Mouse (Mus musculus): ENCODE measurements at regions not wholly inside any gene's neighbourhood (a gene's known extent, or its start where the extent isn't known, plus 50 kb on each side); places are given as distances from the start of the nearest gene placed in this dataset.

DNA sequence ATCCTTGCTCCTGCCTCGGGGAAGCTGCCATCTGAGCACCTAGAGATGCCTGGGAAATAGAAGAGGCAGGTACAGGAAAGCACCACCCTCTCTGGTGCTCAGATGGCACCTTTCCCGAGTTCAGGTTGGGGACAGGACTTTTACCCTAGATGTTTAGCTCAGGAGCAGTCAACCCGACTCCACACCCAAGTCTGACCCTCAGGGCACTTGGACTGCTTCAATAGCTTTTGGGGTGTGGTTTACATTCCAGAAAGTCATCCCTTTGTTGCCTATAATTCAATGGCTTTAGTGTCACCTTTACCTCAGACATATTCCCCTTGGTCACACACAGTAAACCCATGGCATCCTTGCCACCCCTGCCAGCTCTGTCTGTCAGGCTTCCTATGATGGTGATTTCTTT is 67.7 kb upstream of the Adgra1 start:
- H3K27ac ChIP-seq (ENCODE audit: control insufficient read depth, insufficient read depth, low read length), result no peak overlapping the region
- no peaks in the 10 kb centered on the region for H3K36me3 ChIP-seq (ENCODE audit: control insufficient read depth, insufficient read depth, low read length)
- TF ChIP-seq CTCF (IDR thresholded peaks at IDR 0.05; ENCODE audit: borderline replicate concordance, control insufficient read depth, extremely low read depth, insufficient read depth, low read length, poor library complexity), result no peak
- no peak for TF ChIP-seq POLR2A (IDR thresholded peaks at IDR 0.05; ENCODE audit: control insufficient read depth, extremely low read depth, insufficient read depth, low read length, poor library complexity)
- no peaks in the 10 kb centered on the region for H3K27me3 ChIP-seq (ENCODE audit: control insufficient read depth, insufficient read depth, low read length)
- DNase-seq, result no peak
- no peaks in the 10 kb centered on the region for H3K4me1 ChIP-seq (replicated peaks; ENCODE audit: control insufficient read depth, insufficient read depth, low read length)
- H3K4me3 ChIP-seq (ENCODE audit: control insufficient read depth, insufficient read depth, low read length), result no peak overlapping the region
- 67% methylated on average over 3 of the region's 3 CpGs for WGBS

DNA sequence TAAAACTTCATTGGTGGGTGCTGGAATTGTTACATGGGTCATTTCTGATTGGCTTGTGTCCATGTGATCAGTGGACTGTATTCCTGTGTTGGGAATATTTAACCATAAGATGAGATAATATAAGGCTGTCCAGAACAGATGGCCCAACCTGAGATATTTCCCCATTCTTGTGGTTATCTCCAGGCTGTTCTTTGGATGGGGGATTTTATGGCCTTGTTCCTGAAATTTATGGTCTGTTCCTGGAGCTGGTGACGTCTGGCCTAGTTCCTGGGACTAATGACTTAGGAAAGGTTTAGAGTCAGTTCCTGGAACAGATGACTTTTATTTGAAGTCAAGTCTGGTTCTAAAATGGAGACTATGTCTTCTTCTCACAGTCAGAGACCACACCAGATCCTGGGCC is 64.8 kb upstream of the Adgra1 start:
- Histone ChIP-seq H3K27ac (ENCODE audit: control insufficient read depth, insufficient read depth, low read length) (no peak overlapping the region), H3K27me3 (ENCODE audit: control insufficient read depth, insufficient read depth, low read length) (no peaks in the 10 kb centered on the region), H3K4me1 (replicated peaks; ENCODE audit: control insufficient read depth, insufficient read depth, low read length) (no peaks in the 10 kb centered on the region), H3K4me3 (ENCODE audit: control insufficient read depth, insufficient read depth, low read length) (no peak overlapping the region), H3K36me3 (ENCODE audit: control insufficient read depth, insufficient read depth, low read length) (no peaks in the 10 kb centered on the region)
- no peak for DNase-seq
- TF ChIP-seq POLR2A (IDR thresholded peaks at IDR 0.05; ENCODE audit: control insufficient read depth, extremely low read depth, insufficient read depth, low read length, poor library complexity), result no peak
- no peak for TF ChIP-seq CTCF (IDR thresholded peaks at IDR 0.05; ENCODE audit: borderline replicate concordance, control insufficient read depth, extremely low read depth, insufficient read depth, low read length, poor library complexity)
- WGBS, result 76% methylated on average over 1 of the region's 1 CpGs

DNA sequence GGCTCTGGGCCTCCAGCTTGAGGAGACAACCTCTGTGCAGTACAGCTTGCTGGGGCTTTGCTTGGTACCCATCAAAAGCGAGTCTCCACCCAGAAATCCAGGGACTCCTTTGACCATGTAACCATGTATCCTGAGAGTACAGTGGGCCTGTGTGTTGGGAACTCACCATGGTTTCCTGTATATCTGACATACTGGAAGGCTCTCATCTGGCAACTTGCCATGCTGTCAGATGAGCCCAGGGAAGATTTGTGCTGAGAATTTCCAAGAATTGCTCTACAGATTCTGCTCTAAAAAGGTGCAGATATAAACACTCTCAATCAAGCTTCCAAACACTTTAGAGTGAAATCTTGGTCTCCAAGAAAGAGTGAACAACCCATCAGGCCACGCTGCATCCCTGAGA is 56.7 kb upstream of the Adgra1 start:
- no peak for TF ChIP-seq POLR2A (IDR thresholded peaks at IDR 0.05; ENCODE audit: control insufficient read depth, extremely low read depth, insufficient read depth, low read length, poor library complexity)
- no peak for TF ChIP-seq CTCF (IDR thresholded peaks at IDR 0.05; ENCODE audit: borderline replicate concordance, control insufficient read depth, extremely low read depth, insufficient read depth, low read length, poor library complexity)
- Histone ChIP-seq H3K27ac (ENCODE audit: control insufficient read depth, insufficient read depth, low read length) (no peak overlapping the region), H3K36me3 (ENCODE audit: control insufficient read depth, insufficient read depth, low read length) (no peaks in the 10 kb centered on the region), H3K4me3 (ENCODE audit: control insufficient read depth, insufficient read depth, low read length) (no peak overlapping the region), H3K4me1 (replicated peaks; ENCODE audit: control insufficient read depth, insufficient read depth, low read length) (0 out of 2 replicates have a peak, but pooled peaks cover 2% of the 10 kb centered on the region), H3K27me3 (ENCODE audit: control insufficient read depth, insufficient read depth, low read length) (no peaks in the 10 kb centered on the region)
- 84% methylated on average over 2 of the region's 2 CpGs for WGBS
- no peak for DNase-seq

DNA sequence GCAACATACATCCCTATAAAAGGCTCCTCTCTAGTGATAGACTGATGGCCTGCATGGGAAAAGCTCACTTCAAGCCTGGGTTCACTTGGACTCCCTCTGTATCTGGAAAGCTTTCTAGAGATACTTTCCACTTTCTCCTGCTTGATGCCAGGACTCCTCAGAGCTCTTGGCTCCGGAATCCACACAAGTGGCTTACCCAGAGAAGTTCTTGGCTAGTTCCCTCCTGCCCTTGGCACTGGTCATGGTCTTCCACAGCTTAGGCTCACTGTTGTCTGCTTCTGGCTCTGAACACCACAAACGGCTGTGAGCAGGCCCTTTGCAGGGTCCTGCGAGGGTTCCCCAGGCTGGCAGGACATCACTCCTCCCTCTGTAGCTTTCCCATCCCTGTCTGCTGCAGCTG is 54.1 kb upstream of the Adgra1 start:
- DNase-seq, result no peak
- Histone ChIP-seq H3K4me3 (ENCODE audit: control insufficient read depth, insufficient read depth, low read length) (no peak overlapping the region), H3K27ac (ENCODE audit: control insufficient read depth, insufficient read depth, low read length) (no peak overlapping the region), H3K36me3 (ENCODE audit: control insufficient read depth, insufficient read depth, low read length) (no peaks in the 10 kb centered on the region), H3K27me3 (ENCODE audit: control insufficient read depth, insufficient read depth, low read length) (no peaks in the 10 kb centered on the region), H3K4me1 (replicated peaks; ENCODE audit: control insufficient read depth, insufficient read depth, low read length) (0 out of 2 replicates have a peak, but pooled peaks cover 2% of the 10 kb centered on the region)
- no peak for TF ChIP-seq POLR2A (IDR thresholded peaks at IDR 0.05; ENCODE audit: control insufficient read depth, extremely low read depth, insufficient read depth, low read length, poor library complexity)
- TF ChIP-seq CTCF (IDR thresholded peaks at IDR 0.05; ENCODE audit: borderline replicate concordance, control insufficient read depth, extremely low read depth, insufficient read depth, low read length, poor library complexity), result no peak
- WGBS, result 86% methylated on average over 3 of the region's 3 CpGs

DNA sequence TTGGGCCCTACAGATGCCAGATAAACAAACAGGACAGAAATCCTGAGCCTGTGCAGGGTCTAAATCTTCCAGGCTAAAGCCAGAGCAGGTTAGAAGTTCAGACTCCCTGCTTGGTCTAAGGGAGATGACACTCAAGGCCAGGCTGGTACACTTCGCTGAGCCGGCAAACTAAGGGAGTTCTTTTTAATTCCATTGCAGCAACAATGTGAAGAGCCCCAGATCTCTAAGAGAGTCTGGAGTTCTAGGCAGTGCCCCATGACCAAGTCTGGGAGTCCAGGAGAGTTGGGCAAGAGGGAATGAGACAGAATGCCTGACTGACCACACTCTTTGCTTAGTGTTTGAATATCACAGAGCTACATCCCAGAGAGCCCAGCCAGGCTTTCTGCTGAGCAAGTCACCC is 52.5 kb upstream of the Adgra1 start:
- Histone ChIP-seq H3K27ac (ENCODE audit: control insufficient read depth, insufficient read depth, low read length) (no peak overlapping the region), H3K27me3 (ENCODE audit: control insufficient read depth, insufficient read depth, low read length) (no peaks in the 10 kb centered on the region), H3K4me3 (ENCODE audit: control insufficient read depth, insufficient read depth, low read length) (no peak overlapping the region), H3K4me1 (replicated peaks; ENCODE audit: control insufficient read depth, insufficient read depth, low read length) (0 out of 2 replicates have a peak, but pooled peaks cover 2% of the 10 kb centered on the region), H3K36me3 (ENCODE audit: control insufficient read depth, insufficient read depth, low read length) (no peaks in the 10 kb centered on the region)
- DNase-seq, result no peak
- no peak for TF ChIP-seq CTCF (IDR thresholded peaks at IDR 0.05; ENCODE audit: borderline replicate concordance, control insufficient read depth, extremely low read depth, insufficient read depth, low read length, poor library complexity)
- no peak for TF ChIP-seq POLR2A (IDR thresholded peaks at IDR 0.05; ENCODE audit: control insufficient read depth, extremely low read depth, insufficient read depth, low read length, poor library complexity)
- WGBS, result 86% methylated on average over 2 of the region's 2 CpGs
